In genomic region chr4:108460156-108460923, GRCm38 (mm10) we compare ENCODE assay signal across 7 mouse cellular contexts. TPM values are rescaled to one million over a fixed set of nuclear protein-coding genes. Genes with fewer than 3 reads are reported as not detected.
DNase-seq lines count a peak whose midpoint lies in the region; ATAC-seq and TF ChIP-seq lines count a peak whose summit lies in the region.

No protein-coding gene starts in this region.

- no peaks in the 10 kb centered on the region for H3K27me3 ChIP-seq in intestine, postnatal 0 days (replicated peaks; ENCODE audit: control insufficient read depth, insufficient read depth, low read length)
- H3K27me3 ChIP-seq in midbrain, embryonic 11.5 days (ENCODE audit: control insufficient read depth, insufficient read depth, low read length), result no peaks in the 10 kb centered on the region

- WGBS in intestine, postnatal 0 days, result under 1% methylated on average over 56 of the region's 59 CpGs
- under 1% methylated on average over 48 of the region's 59 CpGs for WGBS in midbrain, embryonic 11.5 days

- H3K9me3 ChIP-seq in intestine, postnatal 0 days (ENCODE audit: control insufficient read depth), result no peaks in the 10 kb centered on the region
- H3K9me3 ChIP-seq in midbrain, embryonic 11.5 days (ENCODE audit: control insufficient read depth, low read length), result no peaks in the 10 kb centered on the region

- peak overlapping the region; percentile 80 for H3K4me3 ChIP-seq in intestine, postnatal 0 days (ENCODE audit: low read depth, low read length)
- H3K4me3 ChIP-seq in midbrain, embryonic 11.5 days (ENCODE audit: low read depth, low read length), result peak overlapping the region; percentile 88

- ATAC-seq in intestine, postnatal 0 days, result peak; percentile 65
- peak; percentile 57 for ATAC-seq in midbrain, embryonic 11.5 days (ENCODE audit: low FRiP score)

- intact Hi-C loops in left cerebral cortex, postnatal 4 days (cut with DNase I), result no loop called here

- H3K9ac ChIP-seq in intestine, postnatal 0 days (ENCODE audit: low read depth, low read length), result peak overlapping the region; percentile 93
- peak overlapping the region; percentile 96 for H3K9ac ChIP-seq in midbrain, embryonic 11.5 days (ENCODE audit: low read length)

- peak overlapping the region; percentile 81 for H3K27ac ChIP-seq in intestine, postnatal 0 days (ENCODE audit: low read depth, low read length)
- H3K27ac ChIP-seq in midbrain, embryonic 11.5 days (ENCODE audit: low read depth, low read length), result peak overlapping the region; percentile 92

- no peaks in the 10 kb centered on the region for H3K36me3 ChIP-seq in intestine, postnatal 0 days (ENCODE audit: control insufficient read depth, insufficient read depth)
- H3K36me3 ChIP-seq in midbrain, embryonic 11.5 days (ENCODE audit: control insufficient read depth, insufficient read depth, low read length), result 0 out of 2 replicates have a peak, but pooled peaks cover 3% of the 10 kb centered on the region

- H3K4me1 ChIP-seq in intestine, postnatal 0 days (replicated peaks; ENCODE audit: control insufficient read depth, insufficient read depth, low read length), result 0 out of 2 replicates have a peak, but pooled peaks cover 3% of the 10 kb centered on the region
- H3K4me1 ChIP-seq in midbrain, embryonic 11.5 days (ENCODE audit: control insufficient read depth, insufficient read depth, low read length), result peaks cover 10% of the 10 kb centered on the region

- peak overlapping the region; percentile 90 for H3K4me2 ChIP-seq in intestine, postnatal 0 days (replicated peaks; ENCODE audit: low read depth)
- peak overlapping the region; percentile 59 for H3K4me2 ChIP-seq in midbrain, embryonic 11.5 days

- TF ChIP-seq CTCF in intestine, postnatal 0 days (IDR thresholded peaks at IDR 0.05; ENCODE audit: low read depth), result peak; percentile 36; the same call in 1 of the 2 replicates

- DNase-seq in adrenal gland, postnatal 10 days, result peak; percentile 77
- peak; percentile 36 for DNase-seq in embryo, embryonic 11.5 days (ENCODE audit: low read depth, low spot score)
- peak; percentile 21 to 50 for DNase-seq in gastrocnemius, postnatal 4 days (ENCODE audit: low spot score in 2 of 2)
- peak; percentile 50 for DNase-seq in left cerebral cortex, postnatal 4 days
- DNase-seq in midbrain, embryonic 11.5 days (ENCODE audit: low spot score, missing footprints), result peak; percentile 96
- peak; percentile 43 for DNase-seq in skeletal muscle tissue, adult 2 months (ENCODE audit: low read depth, low spot score)

RNA-seq across cellular contexts. Expression of gene Tut4, which starts 1.1 kb away (rescaled TPM):
- 10 to 100 TPM; 37.9 to 52.2 TPM for total RNA-seq in adrenal gland, postnatal 10 days (2021)
- total RNA-seq in gastrocnemius, postnatal 4 days (2021), result 10 to 100 TPM; 39.6 to 42.8 TPM
- polyA plus RNA-seq in intestine, postnatal 0 days (2015; fragmentation: Nextera tagmentation; extraction: Ambion mirVana), result 19.1 and 22.8 TPM in 2 replicates
- total RNA-seq in left cerebral cortex, postnatal 4 days (2021), result 10 to 100 TPM; 72.8 to 77.6 TPM
- polyA plus RNA-seq in midbrain, embryonic 11.5 days (2014; fragmentation: Nextera tagmentation; extraction: Ambion mirVana), result 61.9 and 66.9 TPM in 2 replicates

RNA-seq across cellular contexts. Expression of gene Gpx7, which starts 53.6 kb away (rescaled TPM):
- total RNA-seq in adrenal gland, postnatal 10 days (2021), result 10 to 100 TPM; 18.2 to 20.5 TPM
- total RNA-seq in gastrocnemius, postnatal 4 days (2021), result 10 to 100 TPM; 38.8 to 41.9 TPM
- polyA plus RNA-seq in intestine, postnatal 0 days (2015; fragmentation: Nextera tagmentation; extraction: Ambion mirVana), result 21.7 and 22.9 TPM in 2 replicates
- 10 to 100 TPM; 15.5 to 16.2 TPM for total RNA-seq in left cerebral cortex, postnatal 4 days (2021)
- 50.8 and 52.4 TPM in 2 replicates for polyA plus RNA-seq in midbrain, embryonic 11.5 days (2014; fragmentation: Nextera tagmentation; extraction: Ambion mirVana)

Comparison
In these comparisons a context has a peak if more than half of its experiments do, and no peak if none do; other contexts are left out.
1. Peak in every context shown above with its lines: DNase-seq, ATAC-seq, H3K4me3 ChIP-seq and H3K27ac ChIP-seq.
2. DNase-seq: peak in every context shown above with its lines; median percentile 96 in midbrain, embryonic 11.5 days; 77 in adrenal gland, postnatal 10 days; 50 in left cerebral cortex, postnatal 4 days; 43 in skeletal muscle tissue, adult 2 months; 36 in embryo, embryonic 11.5 days; 36 in gastrocnemius, postnatal 4 days.